Mouse (Mus musculus): ENCODE data around the gene E330017A01Rik. TPM values are rescaled to one million over a fixed set of nuclear protein-coding genes. Genes with fewer than 3 reads are reported as not detected.
A peak's percentile ranks its signal among the peaks of the same experiment; 100 is the strongest.
"Not testable (repeated sequence)": the region's sequence is repeated elsewhere in the genome, so short reads cannot be mapped to it uniquely, and the experiment has no call there.

The E330017A01Rik gene
- polyA plus RNA-seq, 1 experiment from 2014 or later = not detected

DNA sequence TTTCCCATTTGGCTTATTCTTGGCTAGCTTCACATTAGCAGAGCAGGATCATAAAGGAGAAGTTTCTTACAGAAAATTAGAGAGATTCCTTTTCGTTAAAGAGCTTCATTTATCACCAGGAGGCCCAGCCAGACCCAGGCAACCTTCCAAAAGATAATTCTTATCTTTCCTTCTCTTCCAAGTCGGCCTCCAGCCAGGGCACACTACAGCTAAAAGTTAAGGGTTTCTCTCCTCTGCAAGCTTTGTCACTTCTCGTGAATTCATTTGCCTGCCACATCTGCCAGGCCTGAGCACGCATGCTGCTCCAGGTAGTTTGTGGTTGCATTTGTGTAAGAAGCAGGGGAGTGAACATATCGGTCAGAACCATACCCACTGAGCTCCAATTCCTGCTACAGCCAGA is 30.7 kb upstream of the E330017A01Rik start:
- no peak for DNase-seq (ENCODE audit: low spot score)
- H3K27ac ChIP-seq (ENCODE audit: low read depth, low read length) = peak overlapping the region; percentile 25; the same call in 1 of the 2 replicates
- H3K27me3 ChIP-seq (ENCODE audit: control insufficient read depth, insufficient read depth, low read length) = no peaks in the 10 kb centered on the region
- no peak for ATAC-seq (replicated peaks; ENCODE audit: low FRiP score)
- no peak overlapping the region; the same call in 1 of the 2 replicates for H3K4me2 ChIP-seq (ENCODE audit: low read depth, low read length, severe bottlenecking)
- no peak overlapping the region; the same call in 1 of the 2 replicates for H3K9ac ChIP-seq (ENCODE audit: low read length)
- H3K9me3 ChIP-seq (ENCODE audit: control insufficient read depth, low read length) = no peaks in the 10 kb centered on the region
- 64% methylated on average over 5 of the region's 5 CpGs for WGBS
- 0 out of 2 replicates have a peak overlapping the region, but pooled peaks have one; percentile 72 for H3K4me3 ChIP-seq (ENCODE audit: low read depth, low read length)
- H3K4me1 ChIP-seq (replicated peaks; ENCODE audit: control insufficient read depth, insufficient read depth, low read length) = no peaks in the 10 kb centered on the region; the same call in 1 of the 2 replicates
- H3K36me3 ChIP-seq (ENCODE audit: control insufficient read depth, insufficient read depth, low read length) = no peaks in the 10 kb centered on the region; the same call in 1 of the 2 replicates

DNA sequence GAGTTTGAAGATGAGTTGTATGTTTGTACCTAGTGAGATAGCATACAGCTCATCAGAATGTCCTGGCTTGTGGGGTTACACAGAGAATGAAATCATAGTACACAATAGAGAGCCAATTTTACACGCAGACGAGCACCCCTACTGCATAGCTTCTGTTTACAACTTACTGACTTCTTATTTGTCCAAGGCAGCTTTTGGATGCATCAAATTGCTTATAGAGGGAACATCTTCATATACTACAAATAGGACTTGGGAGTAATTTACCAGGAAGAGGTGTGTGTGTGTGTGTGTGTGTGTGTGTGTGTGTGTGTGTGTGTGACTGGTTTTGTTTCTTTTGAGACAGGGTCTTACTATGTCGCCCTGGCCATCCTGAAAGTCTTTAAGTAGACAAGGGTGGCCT is 30.0 kb upstream of the E330017A01Rik start:
- no peak for ATAC-seq (replicated peaks; ENCODE audit: low FRiP score)

DNA sequence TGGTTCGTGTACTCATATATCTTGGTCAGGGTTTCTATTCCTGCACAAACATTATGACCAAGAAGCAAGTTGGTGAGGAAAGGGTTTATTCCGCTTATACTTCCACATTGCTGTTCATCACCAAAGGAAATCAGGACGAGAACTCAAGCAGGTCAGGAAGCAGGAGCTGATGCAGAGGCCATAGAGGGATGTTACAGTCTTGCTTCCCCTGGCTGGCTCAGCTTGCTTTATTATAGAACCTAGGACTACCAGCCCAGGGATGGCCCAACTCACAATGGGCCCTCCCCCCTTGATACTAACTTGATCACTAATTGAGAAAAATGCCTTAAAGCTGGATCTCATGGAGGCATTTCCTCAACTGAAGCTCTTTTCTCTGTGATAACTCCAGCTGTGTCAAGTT is 28.1 kb upstream of the E330017A01Rik start:
- H3K4me3 ChIP-seq (ENCODE audit: low read depth, low read length); H3K27me3 ChIP-seq (ENCODE audit: control insufficient read depth, insufficient read depth, low read length); DNase-seq (ENCODE audit: low spot score); H3K4me2 ChIP-seq (ENCODE audit: low read depth, low read length, severe bottlenecking); H3K9me3 ChIP-seq (ENCODE audit: control insufficient read depth, low read length); H3K4me1 ChIP-seq (replicated peaks; ENCODE audit: control insufficient read depth, insufficient read depth, low read length); H3K36me3 ChIP-seq (ENCODE audit: control insufficient read depth, insufficient read depth, low read length); H3K27ac ChIP-seq (ENCODE audit: low read depth, low read length); H3K9ac ChIP-seq (ENCODE audit: low read length); ATAC-seq (replicated peaks; ENCODE audit: low FRiP score): not testable (repeated sequence)
- WGBS = 85% methylated on average over 3 of the region's 3 CpGs

More for the DNA sequence above, 30.0 kb upstream of the E330017A01Rik start:
- no peak for DNase-seq (ENCODE audit: low spot score)
- H3K4me1 ChIP-seq (replicated peaks; ENCODE audit: control insufficient read depth, insufficient read depth, low read length) = no peaks in the 10 kb centered on the region; the same call in 1 of the 2 replicates
- WGBS = 75% methylated on average over 3 of the region's 3 CpGs
- H3K9ac ChIP-seq (ENCODE audit: low read length) = no peak overlapping the region
- H3K4me3 ChIP-seq (ENCODE audit: low read depth, low read length) = no peak overlapping the region
- no peak overlapping the region for H3K4me2 ChIP-seq (ENCODE audit: low read depth, low read length, severe bottlenecking)
- no peak overlapping the region for H3K27ac ChIP-seq (ENCODE audit: low read depth, low read length)
- H3K9me3 ChIP-seq (ENCODE audit: control insufficient read depth, low read length) = no peaks in the 10 kb centered on the region
- no peaks in the 10 kb centered on the region for H3K27me3 ChIP-seq (ENCODE audit: control insufficient read depth, insufficient read depth, low read length)
- no peaks in the 10 kb centered on the region; the same call in 1 of the 2 replicates for H3K36me3 ChIP-seq (ENCODE audit: control insufficient read depth, insufficient read depth, low read length)

DNA sequence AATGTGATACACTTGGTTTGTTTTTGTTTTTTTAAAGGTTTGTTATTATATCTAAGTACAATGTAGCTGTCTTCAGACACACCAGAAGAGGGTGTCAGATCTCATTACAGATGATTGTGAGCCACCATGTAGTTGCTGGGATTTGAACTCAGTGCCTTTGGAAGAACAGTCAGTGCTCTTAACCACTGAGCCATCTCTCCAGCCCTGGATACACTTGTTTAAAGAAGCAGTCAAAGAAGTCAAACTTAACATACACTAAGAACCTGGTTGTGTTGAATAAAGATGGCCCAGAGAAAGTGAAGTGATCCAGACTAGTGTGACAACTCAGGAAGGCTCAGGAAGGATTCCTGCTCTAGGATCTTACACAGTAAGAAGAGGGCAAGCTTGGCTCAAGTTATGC is 26.6 kb upstream of the E330017A01Rik start:
- not testable (repeated sequence) for H3K9ac ChIP-seq (ENCODE audit: low read length); H3K27me3 ChIP-seq (ENCODE audit: control insufficient read depth, insufficient read depth, low read length); H3K4me2 ChIP-seq (ENCODE audit: low read depth, low read length, severe bottlenecking); H3K36me3 ChIP-seq (ENCODE audit: control insufficient read depth, insufficient read depth, low read length); ATAC-seq (replicated peaks; ENCODE audit: low FRiP score); H3K4me1 ChIP-seq (replicated peaks; ENCODE audit: control insufficient read depth, insufficient read depth, low read length); H3K9me3 ChIP-seq (ENCODE audit: control insufficient read depth, low read length); H3K4me3 ChIP-seq (ENCODE audit: low read depth, low read length); DNase-seq (ENCODE audit: low spot score); H3K27ac ChIP-seq (ENCODE audit: low read depth, low read length)

DNA sequence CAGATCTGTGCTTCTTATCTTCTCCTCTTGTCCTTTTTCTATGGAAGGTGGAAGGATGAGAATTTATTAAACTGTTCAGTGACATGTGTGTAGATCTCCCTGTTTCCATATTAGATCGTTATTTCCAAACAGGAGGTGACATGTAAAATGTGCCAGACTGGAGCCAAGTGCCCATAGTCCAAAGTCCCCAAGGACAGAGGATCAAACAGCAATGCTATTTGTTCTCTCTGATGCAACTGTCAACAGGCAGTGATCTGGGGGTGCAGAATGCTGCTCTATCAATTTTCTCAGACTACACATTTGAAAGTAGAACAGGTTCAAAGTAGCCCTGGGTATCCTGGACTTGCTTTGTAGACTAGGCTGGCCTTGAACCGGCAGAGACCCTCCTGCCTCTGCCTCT is 25.3 kb upstream of the E330017A01Rik start:
- Histone ChIP-seq H3K27me3 (ENCODE audit: control insufficient read depth, insufficient read depth, low read length) (no peaks in the 10 kb centered on the region), H3K4me2 (ENCODE audit: low read depth, low read length, severe bottlenecking) (no peak overlapping the region), H3K27ac (ENCODE audit: low read depth, low read length) (no peak overlapping the region), H3K4me3 (ENCODE audit: low read depth, low read length) (no peak overlapping the region), H3K36me3 (ENCODE audit: control insufficient read depth, insufficient read depth, low read length) (no peaks in the 10 kb centered on the region), H3K9ac (ENCODE audit: low read length) (no peak overlapping the region), H3K9me3 (ENCODE audit: control insufficient read depth, low read length) (no peaks in the 10 kb centered on the region), H3K4me1 (replicated peaks; ENCODE audit: control insufficient read depth, insufficient read depth, low read length) (no peaks in the 10 kb centered on the region)
- 90% methylated on average over 2 of the region's 2 CpGs for WGBS
- DNase-seq (ENCODE audit: low spot score) (no peak), ATAC-seq (replicated peaks; ENCODE audit: low FRiP score) (no peak)

DNA sequence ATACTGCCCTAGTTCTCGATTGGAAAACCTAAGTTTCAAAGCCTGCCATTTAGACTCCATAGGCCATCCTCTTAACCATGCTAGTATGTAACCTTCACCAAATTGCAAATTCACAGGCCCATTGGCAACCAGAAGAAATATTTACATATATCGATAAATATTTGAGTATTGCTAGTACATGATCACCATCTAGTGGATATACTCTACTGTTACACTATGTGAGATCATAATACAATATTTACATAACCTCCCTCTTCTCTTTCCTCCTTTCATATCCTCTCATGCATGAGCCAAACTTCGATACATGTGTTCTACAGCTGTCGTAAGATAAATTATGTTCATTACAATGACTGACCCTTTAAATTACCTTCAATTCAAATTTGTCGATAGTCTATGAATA is 24.5 kb upstream of the E330017A01Rik start:
- DNase-seq (ENCODE audit: low spot score) (no peak), ATAC-seq (replicated peaks; ENCODE audit: low FRiP score) (peak; percentile 33; the same call in 1 of the 2 replicates)
- no peaks in the 10 kb centered on the region for H3K36me3 ChIP-seq (ENCODE audit: control insufficient read depth, insufficient read depth, low read length)
- H3K27ac ChIP-seq (ENCODE audit: low read depth, low read length) = no peak overlapping the region
- no peak overlapping the region for H3K4me2 ChIP-seq (ENCODE audit: low read depth, low read length, severe bottlenecking)
- H3K9me3 ChIP-seq (ENCODE audit: control insufficient read depth, low read length) = no peaks in the 10 kb centered on the region
- no peak overlapping the region for H3K4me3 ChIP-seq (ENCODE audit: low read depth, low read length)
- H3K9ac ChIP-seq (ENCODE audit: low read length) = no peak overlapping the region
- H3K4me1 ChIP-seq (replicated peaks; ENCODE audit: control insufficient read depth, insufficient read depth, low read length) = no peaks in the 10 kb centered on the region
- WGBS = 84% methylated on average over 5 of the region's 5 CpGs
- H3K27me3 ChIP-seq (ENCODE audit: control insufficient read depth, insufficient read depth, low read length) = no peaks in the 10 kb centered on the region

GRCm38 (mm10) chr16:58662287-58662791 is 23.8 kb upstream of the E330017A01Rik start:
- Histone ChIP-seq H3K27me3 (ENCODE audit: control insufficient read depth, insufficient read depth, low read length) (no peaks in the 10 kb centered on the region), H3K36me3 (ENCODE audit: control insufficient read depth, insufficient read depth, low read length) (no peaks in the 10 kb centered on the region), H3K4me2 (ENCODE audit: low read depth, low read length, severe bottlenecking) (no peak overlapping the region), H3K4me1 (replicated peaks; ENCODE audit: control insufficient read depth, insufficient read depth, low read length) (no peaks in the 10 kb centered on the region), H3K27ac (ENCODE audit: low read depth, low read length) (no peak overlapping the region), H3K4me3 (ENCODE audit: low read depth, low read length) (no peak overlapping the region), H3K9me3 (ENCODE audit: control insufficient read depth, low read length) (no peaks in the 10 kb centered on the region), H3K9ac (ENCODE audit: low read length) (no peak overlapping the region)
- no peak for ATAC-seq (replicated peaks; ENCODE audit: low FRiP score)
- no peak for DNase-seq (ENCODE audit: low spot score)

DNA sequence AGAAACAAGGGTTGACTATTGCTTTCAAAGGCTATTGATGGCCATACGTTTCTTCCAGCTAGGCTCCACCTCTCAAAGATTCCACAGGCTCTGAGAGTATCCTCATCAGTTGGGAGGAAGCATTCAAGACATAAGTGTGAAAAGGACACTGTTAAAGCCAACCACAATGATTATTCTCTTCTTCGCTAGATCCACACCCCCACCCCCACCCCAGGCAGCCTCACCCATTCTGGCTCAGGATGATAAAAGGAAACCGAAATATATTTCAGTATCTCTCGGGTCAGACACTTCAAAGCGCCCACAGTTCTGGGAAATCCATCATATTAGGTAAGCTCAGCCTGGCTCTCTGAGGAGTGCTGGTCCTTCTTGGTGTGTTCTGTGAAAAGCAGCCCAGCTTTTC is 23.3 kb upstream of the E330017A01Rik start:
- Histone ChIP-seq H3K4me2 (ENCODE audit: low read depth, low read length, severe bottlenecking) (no peak overlapping the region), H3K27ac (ENCODE audit: low read depth, low read length) (no peak overlapping the region), H3K9ac (ENCODE audit: low read length) (no peak overlapping the region), H3K27me3 (ENCODE audit: control insufficient read depth, insufficient read depth, low read length) (no peaks in the 10 kb centered on the region), H3K4me1 (replicated peaks; ENCODE audit: control insufficient read depth, insufficient read depth, low read length) (no peaks in the 10 kb centered on the region), H3K9me3 (ENCODE audit: control insufficient read depth, low read length) (no peaks in the 10 kb centered on the region), H3K36me3 (ENCODE audit: control insufficient read depth, insufficient read depth, low read length) (no peaks in the 10 kb centered on the region), H3K4me3 (ENCODE audit: low read depth, low read length) (no peak overlapping the region)
- DNase-seq (ENCODE audit: low spot score) (no peak), ATAC-seq (replicated peaks; ENCODE audit: low FRiP score) (0 out of 2 replicates have a peak, but pooled peaks have one; percentile 18)
- 77% methylated on average over 5 of the region's 5 CpGs for WGBS

- Histone ChIP-seq H3K27me3 (ENCODE audit: control insufficient read depth, insufficient read depth, low read length) (no peaks in the 10 kb centered on the region), H3K9me3 (ENCODE audit: control insufficient read depth, low read length) (no peaks in the 10 kb centered on the region), H3K36me3 (ENCODE audit: control insufficient read depth, insufficient read depth, low read length) (no peaks in the 10 kb centered on the region), H3K4me3 (ENCODE audit: low read depth, low read length) (no peak overlapping the region), H3K9ac (ENCODE audit: low read length) (no peak overlapping the region), H3K4me1 (replicated peaks; ENCODE audit: control insufficient read depth, insufficient read depth, low read length) (no peaks in the 10 kb centered on the region), H3K4me2 (ENCODE audit: low read depth, low read length, severe bottlenecking) (no peak overlapping the region), H3K27ac (ENCODE audit: low read depth, low read length) (no peak overlapping the region)
- no peak for DNase-seq (ENCODE audit: low spot score)
- WGBS = 89% methylated on average over 6 of the region's 6 CpGs
- ATAC-seq (replicated peaks; ENCODE audit: low FRiP score) = no peak
Observed at GRCm38 (mm10) chr16:58658668-58659067, 20.1 kb upstream of the E330017A01Rik start.
